Mouse (Mus musculus) 3T3-L1 (cell line): Measurements from ENCODE around the gene Il4.
"Not testable (repeated sequence)": the region's sequence is repeated elsewhere in the genome, so short reads cannot be mapped to it uniquely, and the experiment has no call there.

Experiments used
- DNase-seq: peaks from one replicate; pipeline ENCODE4 v3.0.0-alpha.2; 2015; ENCODE audit warnings: low read depth, low spot score

The Il4 gene

DNA sequence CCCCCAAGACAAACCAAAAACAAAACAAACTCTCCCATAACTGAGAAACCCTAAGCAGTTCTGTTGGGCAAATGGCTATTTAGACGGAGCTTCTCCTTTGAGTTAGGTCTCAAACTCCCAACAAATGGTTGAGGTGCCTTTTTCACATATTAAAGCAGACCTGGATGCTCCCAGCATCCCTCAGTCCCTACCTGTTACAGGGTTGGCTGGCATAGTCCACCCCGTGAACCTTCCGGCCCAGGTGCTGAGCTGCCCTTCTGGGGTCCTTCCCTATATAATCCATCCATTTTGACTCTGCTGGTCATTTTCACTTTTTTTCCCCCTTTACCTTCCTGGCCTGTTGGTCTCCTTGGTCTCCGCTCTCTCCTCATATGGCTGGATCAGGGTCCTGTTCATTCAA is 51.8 kb downstream of the Il4 start:
- no peak for DNase-seq

DNA sequence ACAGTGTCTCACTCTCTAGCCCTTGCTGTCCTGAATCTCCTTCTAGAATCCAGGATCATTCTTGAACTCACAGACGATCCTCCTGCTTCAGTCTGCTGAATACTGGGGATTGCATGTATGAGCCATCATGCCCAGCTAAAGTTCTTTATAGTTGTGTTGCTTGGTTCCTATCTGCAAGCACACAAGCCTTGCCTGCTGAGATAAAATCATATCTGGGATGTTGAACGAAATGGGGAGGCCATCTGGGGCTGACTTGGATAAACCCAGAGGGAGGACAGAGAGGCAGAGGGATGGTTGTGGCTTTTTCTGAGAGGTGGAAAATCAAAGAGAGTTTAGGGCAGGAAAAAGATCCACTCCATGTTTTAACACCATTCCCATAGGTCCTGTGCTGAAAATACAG is 56.5 kb downstream of the Il4 start:
- no peak for DNase-seq

DNA sequence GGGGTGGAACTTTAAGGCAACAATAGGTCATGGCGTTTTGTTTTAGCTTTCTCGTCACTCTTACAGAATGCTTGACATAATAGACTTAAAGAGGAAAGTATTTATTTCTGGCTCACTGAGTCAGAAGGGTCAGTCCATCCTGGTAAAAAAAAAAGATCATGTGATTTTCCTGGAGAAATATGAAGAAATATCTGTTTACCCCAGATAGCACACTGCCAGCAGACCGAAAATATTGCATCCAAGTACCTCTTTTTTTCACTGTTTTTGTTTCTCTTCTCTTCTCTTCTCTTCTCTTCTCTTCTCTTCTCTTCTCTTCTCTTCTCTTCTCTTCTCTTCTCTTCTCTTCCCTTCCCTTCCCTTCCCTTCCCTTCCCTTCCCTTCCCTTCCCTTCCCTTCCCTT is 58.5 kb downstream of the Il4 start:
- DNase-seq, result not testable (repeated sequence)

DNA sequence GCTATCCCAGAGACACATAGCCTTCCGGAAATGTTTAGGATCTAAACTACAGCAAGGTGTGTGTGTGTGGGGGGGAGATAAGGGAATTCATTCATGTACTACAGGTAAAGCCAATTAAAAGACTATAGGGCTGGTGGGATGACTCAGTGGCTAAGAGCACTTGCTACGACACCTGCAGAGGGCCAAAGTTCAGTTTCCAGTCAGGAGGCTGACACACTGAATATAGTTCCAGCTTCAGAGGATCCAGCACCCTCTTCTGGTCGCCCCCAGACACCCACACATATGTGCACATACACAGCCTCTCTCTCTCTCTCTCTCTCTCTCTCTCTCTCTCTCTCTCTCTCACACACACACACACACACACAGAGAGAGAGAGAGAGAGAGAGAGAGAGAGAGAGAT is 60.5 kb downstream of the Il4 start:
- not testable (repeated sequence) for DNase-seq

DNA sequence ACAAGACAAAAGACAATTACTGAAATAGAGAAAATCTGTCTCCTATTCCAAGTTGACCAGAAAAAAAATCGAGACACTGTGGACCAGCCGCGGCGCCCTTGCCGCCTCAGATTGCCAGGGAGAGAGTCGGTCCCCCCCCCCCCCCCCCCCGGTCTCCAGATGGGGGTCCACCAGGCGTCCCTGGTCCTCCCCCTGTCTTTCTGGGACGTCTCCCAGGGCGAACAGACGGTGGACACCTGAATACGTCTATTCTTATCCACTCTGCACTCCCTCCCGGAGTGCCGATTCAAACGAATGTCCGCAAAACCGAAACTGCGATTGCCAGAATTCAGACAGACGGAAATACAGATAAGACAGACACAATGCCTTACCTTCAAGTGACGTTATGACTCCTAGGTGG is 61.9 kb downstream of the Il4 start:
- DNase-seq, result not testable (repeated sequence)
